Mouse (Mus musculus): ENCODE measurements around the gene Stk25. TPM values are rescaled to one million over a fixed set of nuclear protein-coding genes. Genes with fewer than 3 reads are reported as not detected.
A peak's percentile ranks its signal among the peaks of the same experiment; 100 is the strongest.
"Not testable (repeated sequence)": the region's sequence is repeated elsewhere in the genome, so short reads cannot be mapped to it uniquely, and the experiment has no call there.

The Stk25 gene
- 100 to 1,000 TPM; 378 to 407 (median 393) TPM for total RNA-seq (2022)

DNA sequence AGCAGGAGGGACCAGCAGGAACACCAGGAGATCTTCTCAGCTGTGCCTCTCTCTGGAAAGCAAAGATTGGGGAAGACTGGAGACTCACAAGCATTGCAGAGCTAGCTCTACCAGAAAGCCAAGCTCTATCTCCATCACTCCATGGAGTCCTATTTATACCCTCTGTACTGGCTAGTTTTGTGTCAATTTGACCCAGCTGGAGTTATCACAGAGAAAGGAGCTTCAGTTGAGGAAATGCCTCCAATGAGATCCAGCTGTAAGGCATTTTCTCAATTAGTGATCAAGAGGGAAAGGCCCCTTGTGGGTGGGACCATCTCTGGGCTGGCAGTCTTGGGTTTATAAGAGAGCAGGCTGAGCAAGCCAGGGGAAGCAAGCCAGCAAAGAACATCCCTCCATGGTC, at the start of gene Stk25:
Stk25 (minus strand) TSS at position 101 of the 400 bp plus-strand sequence.
- DNase-seq (ENCODE audit: low spot score in 2 of 2), result not testable (repeated sequence)

DNA sequence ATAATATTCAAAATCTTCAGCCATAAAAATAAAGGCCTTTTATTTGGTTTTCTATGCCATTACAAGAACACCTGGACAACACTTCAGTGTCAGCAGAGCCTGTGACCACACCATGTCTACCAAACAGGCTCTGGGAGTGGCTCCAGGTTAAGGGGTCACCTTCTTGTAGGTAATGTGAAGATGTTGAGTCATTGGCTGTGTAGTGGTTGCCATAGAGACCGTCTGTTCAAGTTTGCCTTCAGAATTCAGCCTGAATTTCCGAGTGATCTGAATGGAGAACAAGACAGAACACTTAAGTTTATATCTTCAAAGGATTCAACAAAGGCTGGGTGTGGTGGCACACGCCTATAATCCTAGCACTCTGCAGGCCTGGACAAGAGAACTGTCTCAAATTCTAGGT, 46.9 kb upstream of the Stk25 start:
- DNase-seq (ENCODE audit: low spot score in 2 of 2), result no peak

DNA sequence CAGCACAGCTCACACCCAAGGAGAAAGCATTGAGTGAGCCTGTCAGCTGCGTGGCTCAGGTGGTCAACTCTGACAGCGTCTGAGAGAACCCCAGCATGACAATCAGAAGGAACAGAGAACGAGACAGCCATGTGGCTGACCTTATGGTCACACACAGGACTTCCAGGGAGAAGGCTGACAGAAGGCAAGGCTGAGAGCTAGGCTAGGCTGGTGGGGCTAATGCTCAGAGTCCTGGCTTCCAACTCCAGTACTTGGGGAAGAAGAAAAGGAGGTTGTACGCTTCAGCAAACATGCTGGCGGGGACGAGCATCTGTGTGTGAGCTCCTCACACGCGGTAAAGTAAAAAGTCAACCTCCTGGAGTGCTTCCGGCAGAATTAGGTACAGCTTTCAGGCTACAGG, 45.9 kb upstream of the Stk25 start:
- no peak for DNase-seq (ENCODE audit: low spot score in 2 of 2)

DNA sequence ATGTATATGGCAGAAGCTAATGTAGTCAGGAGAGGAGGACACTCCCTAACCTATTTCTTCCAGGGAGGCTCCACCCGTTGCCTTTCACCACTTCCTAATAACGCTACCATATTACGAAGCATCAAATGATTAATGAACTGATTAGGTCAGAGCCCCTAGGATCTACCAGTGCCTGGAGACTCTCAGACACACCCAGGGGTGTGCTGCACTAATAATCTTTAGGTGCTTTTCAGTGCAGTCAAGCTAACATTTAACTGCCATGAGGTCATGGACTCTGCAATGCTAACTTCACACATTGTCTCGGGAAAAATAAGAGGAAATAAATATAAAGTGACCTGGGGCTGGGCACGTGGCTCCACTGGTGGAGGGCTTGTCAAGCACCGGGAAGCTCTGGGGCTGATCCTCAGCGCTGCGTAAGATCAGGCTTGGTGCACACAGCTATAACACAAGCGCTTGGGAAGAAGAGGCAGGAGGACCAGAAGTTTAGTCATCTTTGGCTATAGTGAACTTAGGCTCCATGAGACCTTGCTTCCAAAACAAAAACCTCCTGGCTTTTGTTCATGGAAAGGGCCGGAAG, 45.1 kb upstream of the Stk25 start:
- no peak for DNase-seq (ENCODE audit: low spot score in 2 of 2)

- DNase-seq (ENCODE audit: low spot score in 2 of 2), result no peak
These were observed 43.6 kb upstream of the Stk25 start for GRCm38 (mm10) chr1:93702106-93702505.

- peak in 1 of 2 experiments; percentile 40 for DNase-seq (ENCODE audit: low spot score in 2 of 2)
These were observed 40.7 kb upstream of the Stk25 start for GRCm38 (mm10) chr1:93699159-93699558.

DNA sequence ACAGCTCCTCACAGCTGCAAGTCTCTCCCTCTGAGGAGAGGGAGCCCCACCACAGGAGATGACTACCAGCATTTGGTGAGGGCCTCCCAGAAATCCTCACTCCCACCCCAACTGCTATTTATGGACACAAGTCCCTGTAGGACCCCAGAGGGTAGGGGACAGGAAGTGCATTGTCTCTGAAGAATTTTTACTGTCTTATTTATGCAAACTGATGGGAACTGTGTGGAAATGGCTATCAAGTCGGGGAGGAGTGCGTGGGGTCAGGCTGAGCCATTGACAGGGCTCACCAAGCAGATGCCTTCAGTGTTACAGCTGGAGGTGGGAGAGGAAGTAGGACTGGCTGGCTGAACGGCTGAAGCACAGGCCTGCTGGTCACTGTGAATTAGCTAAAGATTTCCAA, 38.9 kb upstream of the Stk25 start:
- no peak for DNase-seq (ENCODE audit: low spot score in 2 of 2)

DNA sequence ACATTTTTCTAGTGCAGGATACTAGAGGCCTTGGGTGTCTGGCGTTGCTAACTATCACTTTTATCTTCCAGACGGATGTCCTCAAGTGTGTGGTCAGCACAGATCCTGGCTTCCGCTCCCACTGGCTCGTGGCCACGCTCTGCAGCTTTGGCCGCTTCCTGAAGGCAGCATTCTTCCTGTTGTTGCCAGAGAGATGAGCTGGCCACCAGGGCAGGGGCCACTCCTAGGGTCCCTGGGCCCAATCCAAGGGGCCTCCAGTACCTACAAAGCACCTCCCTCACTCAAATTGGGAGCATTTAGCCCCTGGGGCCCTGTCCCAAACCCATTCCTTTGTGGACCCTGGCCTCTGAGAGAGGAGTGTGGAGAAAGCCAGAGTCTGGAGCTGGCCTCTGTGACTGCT, 36.5 kb upstream of the Stk25 start:
- DNase-seq (ENCODE audit: low spot score in 2 of 2), result no peak

DNA sequence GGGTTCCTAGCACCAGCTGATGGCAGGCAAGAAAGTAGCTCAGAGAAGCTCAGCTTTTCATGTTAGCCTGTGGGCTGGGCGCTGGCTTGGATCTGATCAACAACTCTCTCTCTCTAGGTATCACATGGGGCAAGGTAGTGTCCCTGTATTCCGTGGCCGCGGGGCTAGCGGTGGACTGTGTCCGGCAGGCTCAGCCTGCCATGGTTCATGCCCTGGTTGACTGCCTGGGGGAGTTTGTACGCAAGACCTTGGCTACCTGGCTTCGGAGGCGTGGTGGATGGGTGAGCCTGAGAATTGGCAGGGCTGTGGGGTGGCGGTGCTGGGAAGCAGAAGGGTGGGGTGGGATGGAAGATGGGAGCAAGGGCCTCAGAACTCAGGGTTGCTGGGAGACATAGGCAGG, 35.5 kb upstream of the Stk25 start:
- no peak for DNase-seq (ENCODE audit: low spot score in 2 of 2)

DNA sequence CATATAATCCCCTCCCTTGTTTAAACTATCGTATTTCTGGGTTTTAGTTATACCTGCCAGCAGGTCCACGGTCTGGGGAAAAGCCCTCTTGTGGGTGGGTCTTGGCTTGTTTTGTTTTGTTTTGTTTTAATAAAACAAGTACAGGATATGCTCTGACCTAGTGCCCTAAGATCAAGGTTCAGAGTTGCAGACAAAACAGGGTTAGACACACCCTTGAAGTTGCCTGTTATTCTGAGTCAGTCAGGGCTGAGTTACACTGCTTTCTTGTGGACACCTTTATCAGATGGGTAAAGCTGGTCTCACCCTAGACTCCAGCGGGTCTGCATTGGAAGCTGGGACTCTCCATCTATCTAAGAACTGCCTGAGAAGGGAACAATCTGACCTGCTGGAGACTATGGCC, 35.0 kb upstream of the Stk25 start:
- DNase-seq (ENCODE audit: low spot score in 2 of 2), result no peak

DNA sequence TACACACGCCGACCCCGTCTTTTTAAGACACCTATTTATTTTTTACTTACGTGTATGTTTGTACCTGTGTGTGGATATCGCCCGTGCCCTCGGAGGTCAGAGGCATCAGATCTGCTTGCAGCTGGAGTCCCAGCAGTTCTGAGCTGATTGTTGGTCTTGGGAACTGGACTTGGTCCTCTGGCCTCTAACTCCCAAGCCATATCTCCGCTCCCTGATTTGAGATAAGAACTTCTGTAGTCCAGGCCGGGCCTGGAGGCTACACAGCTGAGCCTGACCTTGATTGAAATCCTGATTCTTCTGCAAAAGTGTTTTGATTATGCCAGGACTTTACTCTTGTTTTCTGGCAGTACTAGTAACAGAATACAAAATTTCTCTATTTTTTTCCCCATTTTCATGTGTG, 34.3 kb upstream of the Stk25 start:
- no peak for DNase-seq (ENCODE audit: low spot score in 2 of 2)

GRCm38 (mm10) chr1:93691786-93692357, 33.4 kb upstream of the Stk25 start:
- peak in 1 of 2 experiments; percentile 42 for DNase-seq (ENCODE audit: low spot score in 2 of 2)

DNA sequence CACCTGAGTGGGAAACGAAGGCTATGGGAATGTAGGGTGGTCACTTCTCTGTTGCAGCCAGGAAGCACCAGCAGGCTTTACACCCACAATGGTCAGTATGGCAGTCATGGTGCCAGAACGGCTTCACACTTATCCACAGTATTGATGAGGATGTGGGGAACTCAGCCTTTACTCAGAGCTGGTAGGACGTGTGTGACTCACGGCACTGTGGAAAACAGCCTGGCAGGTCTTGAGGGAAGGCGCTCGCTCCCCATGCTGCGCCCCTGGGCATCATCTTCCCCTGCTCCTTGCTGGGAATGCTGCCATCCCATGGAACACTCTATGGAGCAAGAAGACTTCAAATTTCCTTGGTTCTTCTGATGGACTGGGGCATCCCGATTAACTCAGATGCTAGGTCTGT, 32.6 kb upstream of the Stk25 start:
- no peak for DNase-seq (ENCODE audit: low spot score in 2 of 2)

DNA sequence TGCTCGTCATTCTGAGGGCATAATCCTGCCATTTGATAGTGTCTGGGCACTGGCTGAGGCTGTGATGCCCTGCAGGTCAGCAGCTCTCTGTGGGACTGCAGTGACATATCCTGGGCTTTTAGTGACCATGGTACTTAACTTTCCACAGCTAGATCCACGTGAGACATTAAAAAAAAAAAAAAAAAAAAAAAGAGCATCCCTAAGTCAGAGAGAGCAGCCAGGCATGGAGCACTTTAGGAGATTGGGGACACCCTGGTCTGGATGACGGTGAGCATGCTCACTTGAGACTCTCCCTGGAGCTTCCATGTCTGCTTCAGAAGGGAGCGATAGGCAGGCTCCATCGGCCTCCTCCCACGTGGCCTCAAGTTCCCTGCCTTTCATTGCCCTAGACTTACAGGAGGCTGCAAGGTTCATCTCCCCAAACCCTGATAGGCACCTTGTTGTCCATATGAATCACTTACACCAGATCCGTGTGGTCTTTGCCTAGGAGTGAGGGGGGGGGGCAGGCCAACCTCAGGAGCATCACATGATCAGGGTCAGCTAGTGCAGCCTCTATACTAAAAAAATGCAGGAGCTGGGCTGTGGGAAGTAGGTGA, 31.5 kb upstream of the Stk25 start:
- DNase-seq (ENCODE audit: low spot score in 2 of 2), result no peak

GRCm38 (mm10) chr1:93688154-93688553, 29.7 kb upstream of the Stk25 start:
- no peak for DNase-seq (ENCODE audit: low spot score in 2 of 2)

GRCm38 (mm10) chr1:93686961-93687320, 28.5 kb upstream of the Stk25 start:
- DNase-seq (ENCODE audit: low spot score in 2 of 2), result no peak

DNA sequence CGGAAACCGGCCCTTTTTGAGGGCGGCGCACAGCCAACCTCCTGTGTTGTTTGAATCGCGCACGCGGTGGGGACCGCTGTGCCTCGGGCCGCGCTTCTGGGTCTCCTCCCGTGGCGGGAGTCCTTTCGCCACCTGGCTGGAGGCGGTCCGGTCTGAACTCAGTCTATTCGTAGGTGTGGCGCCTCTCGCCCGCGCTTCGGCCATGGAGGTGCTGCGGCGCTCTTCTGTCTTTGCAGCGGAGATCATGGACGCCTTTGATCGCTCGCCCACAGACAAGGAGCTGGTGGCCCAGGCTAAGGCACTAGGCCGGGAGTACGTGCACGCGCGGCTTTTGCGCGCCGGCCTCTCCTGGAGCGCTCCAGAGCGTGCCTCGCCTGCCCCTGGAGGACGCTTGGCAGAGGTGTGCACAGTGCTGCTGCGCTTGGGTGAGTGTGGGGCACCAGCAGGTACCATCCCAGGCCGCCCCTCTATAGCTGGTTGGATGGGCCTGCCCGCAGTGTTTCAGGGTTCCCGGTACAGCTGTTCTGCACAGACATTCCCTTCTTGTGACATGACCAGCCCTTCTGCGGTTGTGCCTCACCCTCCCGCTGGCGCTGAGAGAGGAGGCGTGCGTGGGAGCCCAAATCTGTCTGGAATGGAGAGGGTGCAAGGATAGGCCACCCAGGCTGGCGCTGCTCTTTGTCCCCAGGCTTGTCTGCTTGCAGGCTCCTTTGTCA, 27.9 kb upstream of the Stk25 start:
- no peak for DNase-seq (ENCODE audit: low spot score in 2 of 2)

GRCm38 (mm10) chr1:93685401-93686244, 27.2 kb upstream of the Stk25 start, which contains the start of gene Bok:
TSS of gene Bok (plus strand) at chr1:93685660.
- no peak for DNase-seq (ENCODE audit: low spot score in 2 of 2)

- no peak for DNase-seq (ENCODE audit: low spot score in 2 of 2)
These were observed 21.6 kb upstream of the Stk25 start for GRCm38 (mm10) chr1:93679889-93680568.

DNA sequence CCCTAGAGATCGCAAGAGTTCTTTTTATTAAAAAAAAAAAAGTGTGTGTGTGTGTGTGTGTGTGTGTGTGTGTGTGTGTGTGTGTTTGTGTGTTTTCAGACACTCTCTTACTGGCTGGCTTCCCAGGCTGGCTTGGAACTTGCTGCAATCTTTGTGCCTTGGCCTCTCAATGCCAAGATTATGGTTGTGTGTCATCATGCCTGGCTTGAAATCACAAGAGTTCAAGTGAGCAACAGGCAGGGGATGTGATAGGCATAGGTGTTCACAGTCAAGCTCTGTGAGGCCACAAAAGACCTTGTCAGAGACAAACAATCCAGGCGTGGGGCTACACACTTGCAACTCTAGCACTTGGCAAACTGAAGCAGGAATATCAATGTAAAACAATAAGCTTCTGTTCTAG, 19.9 kb upstream of the Stk25 start:
- no peak for DNase-seq (ENCODE audit: low spot score in 2 of 2)

- no peak for DNase-seq (ENCODE audit: low spot score in 2 of 2)
These were observed 14.2 kb upstream of the Stk25 start for GRCm38 (mm10) chr1:93672682-93673081.

Data from layer of hippocampus, adult 8-10 months (tissue).